Mouse (Mus musculus): ENCODE measurements at regions not wholly inside any gene's neighbourhood (a gene's known extent, or its start where the extent isn't known, plus 50 kb on each side); places are given as distances from the start of the nearest gene placed in this dataset.
"Not testable (repeated sequence)": the region's sequence is repeated elsewhere in the genome, so short reads cannot be mapped to it uniquely, and the experiment has no call there.

- no peak for ATAC-seq (ENCODE audit: low FRiP score, low TSS enrichment)
- Histone ChIP-seq H3K9ac (replicated peaks; ENCODE audit: low read length) (no peak overlapping the region), H3K4me2 (replicated peaks; ENCODE audit: low read depth, low read length) (no peak overlapping the region), H3K4me3 (ENCODE audit: low read length) (no peak overlapping the region), H3K36me3 (ENCODE audit: insufficient read depth, low read length) (no peaks in the 10 kb centered on the region), H3K27me3 (ENCODE audit: insufficient read depth, low read length) (no peaks in the 10 kb centered on the region), H3K27ac (ENCODE audit: low read length) (no peak overlapping the region), H3K4me1 (ENCODE audit: insufficient read depth, low read length) (no peaks in the 10 kb centered on the region), H3K9me3 (ENCODE audit: low read length) (peaks cover 27% of the 10 kb centered on the region)
- 77% methylated on average over 3 of the region's 3 CpGs for WGBS
These were observed 196.4 kb upstream of the Gdi2 start for GRCm38 (mm10) chr13:3341416-3341815.

- Histone ChIP-seq H3K9me3 (ENCODE audit: low read length) (peaks cover 17% of the 10 kb centered on the region), H3K4me2 (replicated peaks; ENCODE audit: low read depth, low read length) (no peak overlapping the region), H3K9ac (replicated peaks; ENCODE audit: low read length) (no peak overlapping the region), H3K4me1 (ENCODE audit: insufficient read depth, low read length) (no peaks in the 10 kb centered on the region), H3K36me3 (ENCODE audit: insufficient read depth, low read length) (no peaks in the 10 kb centered on the region), H3K4me3 (ENCODE audit: low read length) (no peak overlapping the region), H3K27me3 (ENCODE audit: insufficient read depth, low read length) (no peaks in the 10 kb centered on the region), H3K27ac (ENCODE audit: low read length) (no peak overlapping the region)
- 88% methylated on average over 5 of the region's 5 CpGs for WGBS
- no peak for ATAC-seq (ENCODE audit: low FRiP score, low TSS enrichment)
These were observed 194.3 kb upstream of the Gdi2 start for GRCm38 (mm10) chr13:3343611-3344010.

- H3K4me2 ChIP-seq (replicated peaks; ENCODE audit: low read depth, low read length); H3K36me3 ChIP-seq (ENCODE audit: insufficient read depth, low read length); H3K9ac ChIP-seq (replicated peaks; ENCODE audit: low read length); H3K4me3 ChIP-seq (ENCODE audit: low read length); H3K9me3 ChIP-seq (ENCODE audit: low read length); ATAC-seq (ENCODE audit: low FRiP score, low TSS enrichment); H3K27ac ChIP-seq (ENCODE audit: low read length): not testable (repeated sequence)
- H3K4me1 ChIP-seq (ENCODE audit: insufficient read depth, low read length) = peaks cover 17% of the 10 kb centered on the region
- H3K27me3 ChIP-seq (ENCODE audit: insufficient read depth, low read length) = peaks cover 23% of the 10 kb centered on the region
These were observed 183.0 kb upstream of the Gdi2 start for GRCm38 (mm10) chr13:3354912-3355311.

GRCm38 (mm10) chr13:3358079-3358608 lies 179.7 kb upstream of the Gdi2 start:
- Histone ChIP-seq H3K36me3 (ENCODE audit: insufficient read depth, low read length) (no peaks in the 10 kb centered on the region), H3K9me3 (ENCODE audit: low read length) (no peaks in the 10 kb centered on the region), H3K4me3 (ENCODE audit: low read length) (peak overlapping the region; percentile 58), H3K4me2 (replicated peaks; ENCODE audit: low read depth, low read length) (peak overlapping the region; percentile 94), H3K4me1 (ENCODE audit: insufficient read depth, low read length) (peaks cover 17% of the 10 kb centered on the region), H3K27ac (ENCODE audit: low read length) (no peak overlapping the region), H3K27me3 (ENCODE audit: insufficient read depth, low read length) (peaks cover 33% of the 10 kb centered on the region), H3K9ac (replicated peaks; ENCODE audit: low read length) (peak overlapping the region; percentile 41; the same call in 1 of the 2 replicates)
- 3% methylated on average over 45 of the region's 45 CpGs for WGBS
- ATAC-seq (ENCODE audit: low FRiP score, low TSS enrichment) = peak; percentile 31; the same call in 1 of the 2 replicates

- H3K4me3 ChIP-seq (ENCODE audit: low read length) = peak overlapping the region; percentile 58
- H3K9me3 ChIP-seq (ENCODE audit: low read length) = no peaks in the 10 kb centered on the region
- H3K27me3 ChIP-seq (ENCODE audit: insufficient read depth, low read length) = peaks cover 33% of the 10 kb centered on the region
- H3K36me3 ChIP-seq (ENCODE audit: insufficient read depth, low read length) = no peaks in the 10 kb centered on the region
- peak; percentile 36; the same call in 1 of the 2 replicates for ATAC-seq (ENCODE audit: low FRiP score, low TSS enrichment)
- H3K9ac ChIP-seq (replicated peaks; ENCODE audit: low read length) = no peak overlapping the region; the same call in 1 of the 2 replicates
- WGBS = under 1% methylated on average over 40 of the region's 41 CpGs
- H3K4me1 ChIP-seq (ENCODE audit: insufficient read depth, low read length) = peaks cover 17% of the 10 kb centered on the region
- peak overlapping the region; percentile 94 for H3K4me2 ChIP-seq (replicated peaks; ENCODE audit: low read depth, low read length)
- no peak overlapping the region for H3K27ac ChIP-seq (ENCODE audit: low read length)
These were observed 178.7 kb upstream of the Gdi2 start for GRCm38 (mm10) chr13:3358996-3359750.

GRCm38 (mm10) chr13:3359751-3360260 lies 178.1 kb upstream of the Gdi2 start:
- peak overlapping the region; percentile 94 for H3K4me2 ChIP-seq (replicated peaks; ENCODE audit: low read depth, low read length)
- not testable (repeated sequence) for H3K27ac ChIP-seq (ENCODE audit: low read length); H3K9me3 ChIP-seq (ENCODE audit: low read length); H3K36me3 ChIP-seq (ENCODE audit: insufficient read depth, low read length)
- H3K27me3 ChIP-seq (ENCODE audit: insufficient read depth, low read length) = peaks cover 33% of the 10 kb centered on the region
- WGBS = 1% methylated on average over 35 of the region's 35 CpGs
- H3K4me3 ChIP-seq (ENCODE audit: low read length) = peak overlapping the region; percentile 58
- peak; percentile 5; the same call in 1 of the 2 replicates for ATAC-seq (ENCODE audit: low FRiP score, low TSS enrichment)
- peaks cover 17% of the 10 kb centered on the region for H3K4me1 ChIP-seq (ENCODE audit: insufficient read depth, low read length)
- peak overlapping the region; percentile 53 for H3K9ac ChIP-seq (replicated peaks; ENCODE audit: low read length)

GRCm38 (mm10) chr13:3360503-3361490 lies 177.1 kb upstream of the Gdi2 start:
- peak; percentile 81 for ATAC-seq (ENCODE audit: low FRiP score, low TSS enrichment)
- Histone ChIP-seq H3K4me1 (ENCODE audit: insufficient read depth, low read length) (peaks cover 17% of the 10 kb centered on the region), H3K4me3 (ENCODE audit: low read length) (peak overlapping the region; percentile 58), H3K27me3 (ENCODE audit: insufficient read depth, low read length) (peaks cover 33% of the 10 kb centered on the region), H3K27ac (ENCODE audit: low read length) (no peak overlapping the region), H3K9me3 (ENCODE audit: low read length) (no peaks in the 10 kb centered on the region), H3K36me3 (ENCODE audit: insufficient read depth, low read length) (no peaks in the 10 kb centered on the region), H3K9ac (replicated peaks; ENCODE audit: low read length) (peak overlapping the region; percentile 53), H3K4me2 (replicated peaks; ENCODE audit: low read depth, low read length) (peak overlapping the region; percentile 94)
- 1% methylated on average over 81 of the region's 82 CpGs for WGBS

- Histone ChIP-seq H3K4me2 (replicated peaks; ENCODE audit: low read depth, low read length) (no peak overlapping the region), H3K27ac (ENCODE audit: low read length) (no peak overlapping the region), H3K27me3 (ENCODE audit: insufficient read depth, low read length) (no peaks in the 10 kb centered on the region), H3K4me3 (ENCODE audit: low read length) (no peak overlapping the region), H3K9me3 (ENCODE audit: low read length) (no peaks in the 10 kb centered on the region), H3K9ac (replicated peaks; ENCODE audit: low read length) (no peak overlapping the region), H3K36me3 (ENCODE audit: insufficient read depth, low read length) (no peaks in the 10 kb centered on the region), H3K4me1 (ENCODE audit: insufficient read depth, low read length) (no peaks in the 10 kb centered on the region)
- WGBS = 68% methylated on average over 6 of the region's 6 CpGs
- ATAC-seq (ENCODE audit: low FRiP score, low TSS enrichment) = no peak
These were observed 165.2 kb upstream of the Gdi2 start for GRCm38 (mm10) chr13:3372701-3373100.

GRCm38 (mm10) chr13:3373522-3374220 lies 164.2 kb upstream of the Gdi2 start:
- not testable (repeated sequence) for H3K27me3 ChIP-seq (ENCODE audit: insufficient read depth, low read length); H3K4me1 ChIP-seq (ENCODE audit: insufficient read depth, low read length); H3K9ac ChIP-seq (replicated peaks; ENCODE audit: low read length); ATAC-seq (ENCODE audit: low FRiP score, low TSS enrichment); H3K36me3 ChIP-seq (ENCODE audit: insufficient read depth, low read length); H3K4me2 ChIP-seq (replicated peaks; ENCODE audit: low read depth, low read length); H3K9me3 ChIP-seq (ENCODE audit: low read length); H3K27ac ChIP-seq (ENCODE audit: low read length); H3K4me3 ChIP-seq (ENCODE audit: low read length)
- WGBS = 46% methylated on average over 3 of the region's 3 CpGs

Data from kidney, embryonic 16.5 days (tissue).